Mouse (Mus musculus) right cerebral cortex, postnatal 36 days (tissue): ENCODE measurements around the gene Gm49380.

ENCODE experiments used
- DNase-seq, 2 experiments: peaks; one replicate each; pipeline ENCODE4 v3.0.0; 2022; ENCODE audit warnings: low spot score in 2 of 2, mixed read lengths in 1 of 2

Gene Gm49380

DNA sequence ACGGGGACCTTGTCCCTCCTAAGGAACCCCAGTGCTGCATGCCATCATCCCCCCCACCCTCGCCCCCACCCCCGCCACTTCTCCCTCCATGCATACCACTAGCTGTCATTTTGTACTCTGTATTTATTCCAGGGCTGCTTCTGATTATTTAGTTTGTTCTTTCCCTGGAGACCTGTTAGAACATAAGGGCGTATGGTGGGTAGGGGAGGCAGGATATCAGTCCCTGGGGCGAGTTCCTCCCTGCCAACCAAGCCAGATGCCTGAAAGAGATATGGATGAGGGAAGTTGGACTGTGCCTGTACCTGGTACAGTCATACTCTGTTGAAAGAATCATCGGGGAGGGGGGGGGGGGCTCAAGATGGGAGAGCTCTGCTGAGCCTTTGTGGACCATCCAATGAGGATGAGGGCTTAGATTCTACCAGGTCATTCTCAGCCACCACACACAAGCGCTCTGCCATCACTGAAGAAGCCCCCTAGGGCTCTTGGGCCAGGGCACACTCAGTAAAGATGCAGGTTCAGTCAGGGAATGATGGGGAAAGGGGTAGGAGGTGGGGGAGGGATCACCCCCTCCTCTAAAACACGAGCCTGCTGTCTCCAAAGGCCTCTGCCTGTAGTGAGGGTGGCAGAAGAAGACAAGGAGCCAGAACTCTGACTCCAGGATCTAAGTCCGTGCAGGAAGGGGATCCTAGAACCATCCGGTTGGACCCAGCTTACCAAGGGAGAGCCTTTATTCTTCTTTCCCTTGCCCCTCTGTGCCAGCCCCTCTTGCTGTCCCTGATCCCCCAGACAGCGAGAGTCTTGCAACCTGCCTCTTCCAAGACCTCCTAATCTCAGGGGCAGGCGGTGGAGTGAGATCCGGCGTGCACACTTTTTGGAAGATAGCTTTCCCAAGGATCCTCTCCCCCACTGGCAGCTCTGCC lies 65.5 kb downstream of the Gm49380 start:
- no peak for DNase-seq

DNA sequence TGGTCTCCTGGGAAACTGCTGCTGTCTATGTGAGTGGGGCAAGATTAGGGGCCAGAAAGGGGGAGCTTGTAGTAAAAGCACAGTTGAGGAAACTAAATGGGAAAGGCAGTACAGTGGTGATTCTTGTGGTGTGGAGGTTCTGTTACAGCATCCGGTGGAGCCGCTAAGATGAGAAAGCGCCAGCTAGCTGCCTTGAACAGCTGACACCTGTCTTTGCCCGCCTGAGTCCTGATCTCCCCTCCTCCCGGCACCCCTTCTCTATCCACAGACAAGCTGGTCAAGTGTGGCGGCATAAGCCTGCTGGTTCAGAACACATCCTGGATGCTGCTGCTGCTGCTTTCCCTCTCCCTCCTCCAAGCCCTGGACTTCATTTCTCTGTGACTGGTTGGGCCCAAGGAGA lies 66.2 kb downstream of the Gm49380 start:
- DNase-seq: no peak

DNA sequence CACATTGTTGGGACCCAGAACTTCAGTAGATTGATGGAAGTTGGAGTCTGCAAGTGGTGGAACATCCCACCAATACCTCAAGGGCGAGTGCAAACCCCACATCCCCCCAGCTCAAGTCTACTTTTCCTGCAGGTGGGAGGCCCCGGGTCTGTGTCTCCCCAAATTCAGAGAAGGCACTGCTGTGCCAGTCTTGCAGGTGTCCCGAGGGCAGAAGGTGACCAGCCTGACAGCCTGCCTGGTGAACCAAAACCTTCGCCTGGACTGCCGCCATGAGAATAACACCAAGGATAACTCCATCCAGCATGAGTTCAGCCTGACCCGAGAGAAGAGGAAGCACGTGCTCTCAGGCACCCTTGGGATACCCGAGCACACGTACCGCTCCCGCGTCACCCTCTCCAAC lies 66.9 kb downstream of the Gm49380 start:
- DNase-seq: no peak

DNA sequence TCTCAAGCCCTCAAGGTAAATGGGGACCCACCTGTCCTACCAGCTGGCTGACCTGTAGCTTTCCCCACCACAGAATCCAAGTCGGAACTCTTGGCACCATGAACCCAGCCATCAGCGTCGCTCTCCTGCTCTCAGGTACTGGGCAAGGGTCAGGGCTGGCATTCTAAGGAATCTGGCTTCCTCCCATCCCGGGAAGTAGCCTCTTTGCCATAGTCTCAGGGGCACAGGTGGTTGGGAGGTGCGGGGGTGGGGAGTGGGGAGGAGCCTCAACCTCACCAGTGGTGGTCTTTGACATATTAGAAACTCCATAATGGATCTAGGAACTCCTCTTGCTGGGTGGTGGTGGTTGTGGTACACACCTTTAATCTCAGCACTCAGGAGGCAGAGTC lies 67.4 kb downstream of the Gm49380 start:
- no peak for DNase-seq

DNA sequence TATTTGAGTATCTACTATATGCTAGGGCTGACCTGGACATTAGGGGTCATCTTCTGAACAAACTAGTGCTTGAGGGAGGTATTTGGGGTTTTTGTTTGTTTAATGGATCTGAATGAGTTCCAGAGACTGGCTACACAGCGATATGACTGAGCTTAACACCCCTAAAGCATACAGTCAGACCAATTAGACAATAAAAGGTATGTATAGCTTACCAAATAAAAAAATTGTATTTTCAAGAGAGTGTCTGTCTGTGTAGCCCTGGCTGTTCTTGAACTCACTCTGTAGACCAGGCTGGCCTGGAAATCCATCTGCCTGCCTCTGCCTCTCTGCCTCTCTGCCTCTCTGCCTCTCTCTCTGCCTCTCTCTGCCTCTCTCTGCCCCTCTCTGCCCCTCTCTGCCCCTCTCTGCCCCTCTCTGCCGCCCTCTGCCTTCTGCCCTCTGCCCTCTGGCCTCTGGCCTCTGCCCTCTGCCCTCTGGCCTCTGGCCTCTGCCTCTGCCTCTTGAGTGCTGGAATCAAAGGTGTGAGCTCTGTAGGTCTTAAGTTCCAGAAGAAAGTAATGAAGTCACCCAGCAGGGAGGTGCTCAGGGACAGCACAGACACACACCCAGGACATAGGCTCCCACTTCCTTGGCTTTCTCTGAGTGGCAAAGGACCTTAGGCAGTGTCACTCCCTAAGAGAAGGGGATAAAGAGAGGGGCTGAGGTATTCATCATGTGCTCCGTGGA lies 68.0 kb downstream of the Gm49380 start:
- no peak for DNase-seq

DNA sequence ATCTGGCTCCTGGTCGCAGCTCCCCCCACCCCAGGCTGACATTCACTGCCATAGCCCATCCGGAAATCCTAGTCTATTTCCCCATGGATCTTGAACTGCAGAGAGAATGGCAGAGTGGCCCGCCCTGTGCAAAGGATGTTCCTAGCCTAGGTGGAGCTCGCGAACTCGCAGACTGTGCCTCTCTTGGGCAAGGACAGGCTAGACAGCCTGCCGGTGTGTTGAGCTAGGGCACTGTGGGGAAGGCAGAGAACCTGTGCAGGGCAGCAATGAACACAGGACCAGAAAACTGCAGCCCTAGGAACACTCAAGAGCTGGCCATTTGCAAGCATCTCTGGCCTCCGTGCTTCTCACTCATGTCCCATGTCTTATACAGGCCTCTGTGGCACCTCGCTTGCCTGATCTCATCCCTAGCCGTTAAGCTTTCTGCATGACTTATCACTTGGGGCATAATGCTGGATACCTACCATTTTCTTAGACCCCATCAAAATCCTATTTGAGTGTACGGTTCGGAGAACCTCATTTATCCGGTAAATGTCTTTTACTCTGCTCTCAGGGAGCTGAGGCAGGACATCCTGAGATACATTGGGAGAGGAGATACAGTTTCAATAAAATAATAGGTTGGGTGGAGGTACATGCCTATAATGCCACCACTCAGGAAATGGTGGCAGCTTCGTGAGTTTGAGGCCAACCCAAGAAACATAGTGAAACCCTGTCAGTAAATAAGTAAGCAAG lies 68.7 kb downstream of the Gm49380 start:
- DNase-seq: peak in 1 of 2 experiments; percentile 48

DNA sequence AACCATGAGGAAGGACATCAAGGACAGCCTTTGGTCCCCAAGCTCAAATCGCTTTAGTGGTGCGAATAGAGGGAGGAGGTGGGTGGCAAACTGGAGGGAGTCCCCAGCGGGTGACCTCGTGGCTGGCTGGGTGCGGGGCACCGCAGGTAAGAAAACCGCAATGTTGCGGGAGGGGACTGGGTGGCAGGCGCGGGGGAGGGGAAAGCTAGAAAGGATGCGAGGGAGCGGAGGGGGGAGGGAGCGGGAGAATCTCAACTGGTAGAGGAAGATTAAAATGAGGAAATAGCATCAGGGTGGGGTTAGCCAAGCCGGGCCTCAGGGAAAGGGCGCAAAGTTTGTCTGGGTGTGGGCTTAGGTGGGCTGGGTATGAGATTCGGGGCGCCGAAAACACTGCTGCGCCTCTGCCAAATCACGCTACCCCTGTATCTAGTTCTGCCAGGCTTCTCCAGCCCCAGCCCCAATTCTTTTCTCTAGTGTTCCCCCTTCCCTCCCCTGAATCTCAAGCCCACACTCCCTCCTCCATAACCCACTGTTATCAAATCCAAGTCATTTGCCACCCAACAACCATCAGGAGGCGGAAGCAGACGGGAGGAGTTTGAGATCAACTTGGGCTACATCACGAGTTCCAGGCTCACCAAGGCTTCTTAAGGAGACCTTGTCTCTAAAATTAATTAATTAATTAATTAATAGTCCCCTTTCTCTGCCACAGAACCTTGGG lies 69.4 kb downstream of the Gm49380 start:
- no peak for DNase-seq

DNA sequence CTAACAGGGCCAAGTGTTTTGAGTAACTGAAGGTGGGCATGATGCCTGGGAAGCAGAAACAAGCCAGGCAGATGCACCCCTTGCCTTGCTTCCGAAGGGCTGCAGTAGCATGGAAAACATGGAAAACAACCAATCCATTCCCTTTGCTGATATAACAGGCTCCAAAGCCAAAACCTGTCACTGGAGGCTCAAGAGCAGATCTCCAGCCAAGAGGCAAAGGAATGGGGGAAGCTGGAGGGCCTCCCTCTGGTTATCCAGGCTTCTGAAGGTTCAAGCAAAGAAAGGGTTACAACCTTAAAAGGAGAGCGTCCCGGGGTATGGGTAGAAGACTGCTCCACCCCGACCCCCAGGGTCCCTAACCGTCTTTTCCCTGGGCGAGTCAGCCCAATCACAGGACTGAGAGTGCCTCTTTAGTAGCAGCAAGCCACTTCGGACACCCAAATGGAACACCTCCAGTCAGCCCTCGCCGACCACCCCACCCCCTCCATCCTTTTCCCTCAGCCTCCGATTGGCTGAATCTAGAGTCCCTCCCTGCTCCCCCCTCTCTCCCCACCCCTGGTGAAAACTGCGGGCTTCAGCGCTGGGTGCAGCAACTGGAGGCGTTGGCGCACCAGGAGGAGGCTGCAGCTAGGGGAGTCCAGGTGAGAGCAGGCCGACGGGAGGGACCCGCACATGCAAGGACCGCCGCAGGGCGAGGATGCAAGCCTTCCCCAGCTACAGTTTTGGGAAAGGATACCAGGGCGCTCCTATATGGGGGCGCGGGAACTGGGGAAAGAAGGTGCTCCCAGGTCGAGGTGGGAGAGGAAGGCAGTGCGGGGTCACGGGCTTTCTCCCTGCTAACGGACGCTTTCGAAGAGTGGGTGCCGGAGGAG lies 70.2 kb downstream of the Gm49380 start, which contains the start of gene Thy1:
Gene Thy1 (plus strand): TSS at position 549 of the 872 bp plus-strand sequence.
- peak; percentile 67 to 71 for DNase-seq

DNA sequence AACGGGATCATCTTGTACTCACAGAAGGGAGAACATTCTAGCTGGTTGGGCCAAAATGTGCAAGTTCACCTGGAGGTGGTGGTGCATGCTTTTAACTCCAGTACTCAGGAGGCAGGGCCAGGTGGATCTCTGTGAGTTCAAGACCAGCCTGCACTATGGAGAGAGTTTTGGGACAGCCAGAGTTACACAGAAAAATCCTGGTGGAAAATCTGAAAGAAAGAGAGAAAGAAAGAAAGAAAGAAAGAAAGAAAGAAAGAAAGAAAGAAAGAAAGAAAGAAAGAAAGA lies 71.0 kb downstream of the Gm49380 start:
- no peak for DNase-seq

DNA sequence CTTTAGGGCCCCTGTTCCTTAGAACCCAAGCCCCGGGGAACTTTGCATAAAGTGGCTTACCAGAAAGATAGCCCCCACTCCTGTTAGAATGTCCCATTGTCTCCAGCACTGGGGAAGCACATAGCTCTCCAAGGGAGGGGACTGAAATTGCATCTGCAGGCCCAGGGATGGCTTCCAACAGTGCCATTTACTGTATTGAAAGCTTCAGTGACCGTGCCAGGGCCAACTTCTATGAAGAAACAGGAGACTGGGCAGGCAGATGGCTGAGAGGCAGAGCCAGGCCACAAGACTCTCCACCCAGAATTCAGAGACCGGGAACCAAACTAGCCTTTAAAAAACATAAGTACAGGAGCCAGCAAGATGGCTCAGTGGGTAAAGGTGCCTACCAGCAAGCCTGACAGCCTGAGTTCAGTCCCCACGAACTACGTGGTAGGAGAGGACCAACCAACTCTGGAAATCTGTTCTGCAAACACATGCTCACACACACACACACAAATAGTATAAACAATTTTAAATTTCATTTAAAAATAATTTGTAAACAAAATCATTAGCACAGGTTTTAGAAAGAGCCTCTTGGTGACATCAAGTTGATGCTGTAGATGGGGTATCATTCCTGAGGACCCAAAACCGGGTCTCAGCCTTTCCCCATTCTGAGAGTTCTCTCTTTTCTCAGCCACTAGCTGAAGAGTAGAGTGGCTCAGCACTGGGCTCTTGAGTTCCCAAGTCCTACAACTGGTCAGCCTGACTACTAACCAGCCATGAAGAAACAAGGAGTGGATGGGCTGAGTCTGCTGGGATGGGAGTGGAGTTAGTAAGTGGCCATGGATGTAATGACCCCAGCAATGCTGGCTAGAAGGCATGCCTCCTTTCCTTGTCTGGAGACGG lies 71.5 kb downstream of the Gm49380 start:
- DNase-seq: no peak

DNA sequence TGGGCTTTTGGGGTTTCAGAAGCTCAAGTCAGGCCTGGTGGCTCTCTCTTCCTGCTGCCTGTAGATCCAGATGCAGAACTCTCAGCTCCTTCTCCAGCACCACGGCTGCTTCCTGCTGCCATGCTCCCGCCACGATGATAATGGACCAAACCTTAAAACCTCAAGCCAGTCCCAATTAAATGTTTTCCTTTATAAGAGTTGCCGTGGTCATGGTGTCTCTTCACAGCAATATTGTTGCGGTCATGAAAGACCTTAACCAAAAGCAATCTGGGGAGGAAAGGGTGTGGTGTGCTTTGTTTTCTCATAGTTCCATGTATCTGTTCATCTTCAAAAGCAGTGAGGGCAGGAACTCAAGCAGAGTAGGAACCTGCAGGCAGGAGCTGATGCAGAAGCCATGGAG lies 76.2 kb downstream of the Gm49380 start:
- DNase-seq: no peak

DNA sequence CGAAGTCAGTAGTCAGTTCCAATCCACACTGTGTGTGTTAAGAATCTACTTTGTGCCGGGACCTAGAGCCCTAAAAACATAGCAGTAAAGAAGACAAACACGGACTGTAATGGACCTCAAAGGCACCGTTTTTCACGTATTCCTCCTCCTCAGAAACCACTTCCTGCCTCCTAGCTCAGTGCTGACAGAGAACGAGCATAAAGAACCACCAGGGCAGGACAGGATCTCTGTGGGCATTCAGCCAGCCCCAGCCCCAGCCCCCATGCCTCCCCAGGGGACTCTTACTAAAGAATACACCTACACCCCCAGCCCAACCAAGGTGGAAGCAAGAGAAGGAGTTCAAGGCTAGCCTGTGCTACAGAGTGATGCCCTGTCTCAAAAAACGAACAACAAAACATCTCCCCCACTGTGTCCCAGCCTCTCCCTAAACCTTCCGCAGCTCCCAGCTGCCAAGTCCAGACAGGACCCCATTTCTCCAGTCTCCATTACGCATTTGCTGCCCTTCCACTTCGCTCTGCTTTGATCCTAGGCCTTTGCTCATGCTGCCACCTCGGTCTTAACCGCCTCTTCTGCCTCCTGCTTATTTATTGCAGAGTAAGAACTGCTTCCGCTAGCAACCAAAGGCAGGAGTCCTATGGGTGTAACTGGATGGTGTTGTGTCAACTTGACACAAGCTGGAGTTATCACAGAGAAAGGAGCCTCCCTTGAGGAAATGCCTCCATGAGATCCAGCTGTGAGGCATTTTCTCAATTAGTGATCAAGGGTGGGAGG lies 79.2 kb downstream of the Gm49380 start:
- DNase-seq: no peak

DNA sequence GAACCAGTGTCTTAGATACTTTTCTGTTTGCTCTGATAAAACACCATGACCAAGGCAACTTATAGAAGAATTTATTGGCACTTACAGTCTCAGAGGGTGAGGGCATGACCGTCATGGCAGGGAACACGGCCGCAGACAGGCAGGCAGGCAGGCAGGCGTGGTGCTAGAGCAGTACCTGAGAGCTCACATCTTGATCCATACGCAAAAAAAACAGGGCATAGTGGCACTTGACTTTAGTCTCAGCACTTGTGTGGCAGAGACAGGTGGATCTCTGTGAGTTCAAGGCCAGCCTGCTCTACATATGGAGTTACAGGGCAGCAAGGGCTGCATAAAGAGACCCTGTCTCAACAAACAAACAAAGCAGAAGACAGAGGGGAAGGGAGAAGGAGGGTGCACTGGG lies 80.0 kb downstream of the Gm49380 start:
- no peak for DNase-seq

DNA sequence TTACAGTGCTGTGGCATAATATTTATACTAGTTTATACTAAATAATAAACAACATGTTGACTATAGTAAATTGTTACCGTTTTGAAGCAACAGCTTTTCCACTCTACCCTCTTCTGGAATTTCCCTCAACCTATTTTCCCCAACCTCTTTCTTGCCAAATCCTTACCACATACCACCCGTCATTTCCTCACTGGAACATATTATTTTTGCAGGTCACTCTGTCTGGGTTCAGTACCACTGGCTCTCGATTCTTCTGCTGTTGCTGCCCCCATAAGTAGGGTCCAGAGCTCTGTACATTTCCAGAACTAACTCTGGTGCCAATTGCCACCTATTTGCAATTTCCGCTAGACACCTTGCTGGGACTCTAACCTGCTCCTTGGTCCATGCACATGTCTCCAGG lies 81.4 kb downstream of the Gm49380 start:
- no peak for DNase-seq

DNA sequence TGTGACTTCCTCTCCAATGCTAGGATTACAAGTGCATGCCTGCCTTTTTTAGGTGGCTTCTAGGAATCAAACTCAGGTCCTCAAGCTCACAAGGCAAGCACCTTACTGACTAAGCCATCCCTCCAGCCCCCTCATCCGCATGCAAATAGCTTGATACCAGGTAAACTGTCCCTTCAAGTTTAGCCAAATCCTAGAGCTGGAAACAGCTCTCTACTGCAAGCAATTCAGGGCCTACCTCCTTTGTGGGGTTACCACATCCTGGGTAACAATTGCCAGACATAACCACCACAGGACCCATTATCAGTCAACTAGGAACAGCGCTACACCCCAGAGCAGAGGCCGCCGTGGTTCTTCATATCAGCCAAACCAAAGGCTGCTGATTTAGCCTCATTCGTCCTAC lies 82.2 kb downstream of the Gm49380 start:
- no peak for DNase-seq

DNA sequence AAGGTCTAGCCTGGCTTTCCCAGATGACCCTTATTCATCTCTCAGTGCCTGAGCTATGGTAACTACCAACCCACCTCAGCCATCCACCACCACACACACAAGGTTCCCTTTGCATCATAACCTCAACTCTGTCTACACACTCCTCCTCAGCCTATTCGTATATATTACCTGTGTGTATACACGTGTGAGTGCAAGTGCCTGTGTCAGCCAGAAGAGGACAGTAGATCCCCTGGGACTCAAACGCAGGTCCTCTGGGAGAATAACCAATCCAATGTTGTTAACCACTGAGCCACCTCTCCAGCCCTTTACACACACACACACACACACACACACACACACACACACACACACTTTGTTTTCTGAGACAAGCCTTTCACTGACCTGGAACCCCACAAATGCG lies 82.7 kb downstream of the Gm49380 start:
- DNase-seq: no peak

DNA sequence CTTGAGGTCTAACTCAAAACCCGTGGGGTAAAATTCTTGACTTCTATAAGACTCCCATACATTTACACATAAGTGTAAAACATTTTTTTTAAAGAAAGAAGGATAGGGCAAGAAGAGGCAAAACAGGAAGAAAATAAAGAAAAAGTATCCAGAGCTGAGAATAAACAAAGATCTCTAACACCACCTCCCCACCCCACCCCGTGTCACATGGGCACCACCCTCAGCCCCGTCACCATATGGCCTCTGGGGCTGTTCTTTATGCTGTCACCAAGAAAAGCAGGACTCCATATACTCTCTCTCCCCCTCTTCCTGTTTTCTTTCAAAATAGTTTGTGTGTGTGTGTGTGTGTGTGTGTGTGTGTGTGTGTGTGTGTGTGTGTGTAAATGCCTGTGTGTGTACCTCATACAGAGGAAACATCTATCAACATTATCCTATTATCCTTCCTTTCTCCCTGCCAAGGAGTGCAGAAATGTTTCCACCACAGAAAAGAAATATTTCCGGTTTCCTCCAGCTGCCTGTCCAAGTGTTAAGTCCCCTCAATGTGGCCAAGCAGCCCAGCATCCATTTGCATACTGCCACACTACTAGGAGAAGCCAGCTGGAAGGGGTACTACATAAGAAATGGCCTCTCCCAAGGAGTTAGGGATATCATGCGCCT lies 83.6 kb downstream of the Gm49380 start:
- no peak for DNase-seq

DNA sequence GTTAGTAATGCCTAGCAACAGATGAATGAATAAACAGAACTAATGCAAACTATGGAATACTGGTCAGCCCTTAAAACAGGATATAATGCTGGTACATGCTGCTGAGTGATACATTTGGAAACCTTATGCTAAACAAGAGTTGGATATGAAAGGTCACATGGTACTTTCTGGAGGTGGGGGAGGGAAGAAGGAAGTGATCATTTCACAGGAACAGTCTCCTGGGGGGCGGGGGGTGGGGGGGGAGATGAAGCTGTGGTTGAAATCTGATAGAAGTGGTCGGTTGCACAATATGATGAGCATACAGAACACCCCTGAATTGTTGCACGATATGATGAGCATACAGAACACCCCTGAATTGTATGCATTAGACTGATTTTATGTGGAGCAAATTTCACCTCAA lies 89.2 kb downstream of the Gm49380 start:
- no peak for DNase-seq
